Mouse (Mus musculus): ENCODE measurements around the gene Rhbdf2.
"Not testable (repeated sequence)": the region's sequence is repeated elsewhere in the genome, so short reads cannot be mapped to it uniquely, and the experiment has no call there.

Gene Rhbdf2

GRCm38 (mm10) chr11:116643579-116644224 is 16.9 kb upstream of the Rhbdf2 start:
- no peak for DNase-seq (ENCODE audit: low spot score)

- DNase-seq (ENCODE audit: low spot score), result peak; percentile 93
Observed at GRCm38 (mm10) chr11:116642681-116643578, 16.1 kb upstream of the Rhbdf2 start.

GRCm38 (mm10) chr11:116641731-116642130 is 14.9 kb upstream of the Rhbdf2 start:
- DNase-seq (ENCODE audit: low spot score), result no peak

- no peak for DNase-seq (ENCODE audit: low spot score)
Observed at GRCm38 (mm10) chr11:116641168-116641567, 14.3 kb upstream of the Rhbdf2 start.

- not testable (repeated sequence) for DNase-seq (ENCODE audit: low spot score)
Observed at GRCm38 (mm10) chr11:116636607-116637006, 9.8 kb upstream of the Rhbdf2 start.

GRCm38 (mm10) chr11:116632962-116633361 is 6.1 kb upstream of the Rhbdf2 start:
- DNase-seq (ENCODE audit: low spot score), result no peak

GRCm38 (mm10) chr11:116630171-116630965 is 3.5 kb upstream of the Rhbdf2 start:
- DNase-seq (ENCODE audit: low spot score), result no peak

GRCm38 (mm10) chr11:116629472-116629871 is 2.7 kb upstream of the Rhbdf2 start:
- DNase-seq (ENCODE audit: low spot score), result no peak

- peak; percentile 87 for DNase-seq (ENCODE audit: low spot score)
Observed at GRCm38 (mm10) chr11:116628712-116629111, 1.9 kb upstream of the Rhbdf2 start.

- no peak for DNase-seq (ENCODE audit: low spot score)
Observed at GRCm38 (mm10) chr11:116627072-116628020, 527 bp upstream of the Rhbdf2 start.

GRCm38 (mm10) chr11:116625081-116626000 is 1.5 kb downstream of the Rhbdf2 start:
- no peak for DNase-seq (ENCODE audit: low spot score)

GRCm38 (mm10) chr11:116624131-116624832 is 2.5 kb downstream of the Rhbdf2 start:
- DNase-seq (ENCODE audit: low spot score), result no peak

- DNase-seq (ENCODE audit: low spot score), result no peak
Observed at GRCm38 (mm10) chr11:116623281-116624124, 3.3 kb downstream of the Rhbdf2 start.

GRCm38 (mm10) chr11:116621258-116621704 is 5.5 kb downstream of the Rhbdf2 start:
- no peak for DNase-seq (ENCODE audit: low spot score)

GRCm38 (mm10) chr11:116620559-116621253 is 6.1 kb downstream of the Rhbdf2 start:
- no peak for DNase-seq (ENCODE audit: low spot score)

GRCm38 (mm10) chr11:116620073-116620472 is 6.7 kb downstream of the Rhbdf2 start:
- DNase-seq (ENCODE audit: low spot score), result no peak

GRCm38 (mm10) chr11:116619561-116619960 is 7.3 kb downstream of the Rhbdf2 start:
- no peak for DNase-seq (ENCODE audit: low spot score)

GRCm38 (mm10) chr11:116619156-116619555 is 7.7 kb downstream of the Rhbdf2 start:
- DNase-seq (ENCODE audit: low spot score), result no peak

All from ovary, postnatal 10 days (tissue).